Mouse (Mus musculus) lung, embryonic 16.5 days (tissue): ENCODE data around the gene Gm6812. TPM values are rescaled to one million over a fixed set of nuclear protein-coding genes. Genes with fewer than 3 reads are reported as not detected.
"Not testable (repeated sequence)": the region's sequence is repeated elsewhere in the genome, so short reads cannot be mapped to it uniquely, and the experiment has no call there.

ENCODE experiments used
- ATAC-seq: fragments of 200-750 bp; cut with Nextera tagmentation; 2 replicates; pipeline ENCODE4 v1.8.0; 2017; ENCODE audit warnings: low read depth, mild to moderate bottlenecking, moderate library complexity
- H3K27ac ChIP-seq: fragments of 300-500 bp; sonication (generic); 2 replicates; pipeline ENCODE4 v1.5.1; 2014; ENCODE audit warnings: mild to moderate bottlenecking, control low read depth, low read length
- H3K27me3 ChIP-seq: fragments of 300-500 bp; sonication (generic); 2 replicates; pipeline ENCODE4 v1.6.1; 2014; ENCODE audit warnings: low read depth, low read length, mixed read lengths; ENCODE audit not compliant: control insufficient read depth, insufficient read depth
- H3K36me3 ChIP-seq: fragments of 300-500 bp; sonication (generic); 2 replicates; pipeline ENCODE4 v1.6.1; 2014; ENCODE audit warnings: low read length; ENCODE audit not compliant: control insufficient read depth, insufficient read depth
- H3K4me1 ChIP-seq: fragments of 300-500 bp; sonication (generic); replicated peaks from 2 replicates; pipeline ENCODE4 v1.6.1; 2014; ENCODE audit warnings: low read length, mixed read lengths; ENCODE audit not compliant: control insufficient read depth, insufficient read depth
- H3K4me2 ChIP-seq: fragments of 300-500 bp; sonication (generic); 2 replicates; pipeline ENCODE4 v1.6.1; 2014; ENCODE audit warnings: low read depth, low read length, control low read depth
- H3K4me3 ChIP-seq: fragments of 300-500 bp; sonication (generic); 2 replicates; pipeline ENCODE4 v1.5.1; 2014; ENCODE audit warnings: mild to moderate bottlenecking, low read length, control low read depth
- H3K9ac ChIP-seq: fragments of 300-500 bp; sonication (generic); 2 replicates; pipeline ENCODE4 v1.6.1; 2014; ENCODE audit warnings: low read length, control low read depth
- H3K9me3 ChIP-seq: fragments of 300-500 bp; sonication (generic); 2 replicates; pipeline ENCODE4 v1.6.1; 2016; ENCODE audit warnings: low read length; ENCODE audit not compliant: control insufficient read depth
- WGBS: fragments of 180-500 bp; shearing (Covaris S2); extraction: QIAGEN DNeasy Blood & Tissue Kit; methylation state at CpG from one replicate; pipeline ENCODE4 v1.1.7; 2014; 5-methylcytosine and 5-hydroxymethylcytosine counted together
- polyA plus RNA-seq: library from polyadenylated mRNA; unstranded; fragments of >200 nt; fragmentation: Nextera tagmentation; extraction: Ambion mirVana; gene quantifications from 2 replicates; pipeline ENCODE4 v1.2.1, GENCODE M21; 2015

Gm6812 gene
- 0.33 TPM in 1 of 2 replicates, not detected in the other for polyA plus RNA-seq

GRCm38 (mm10) chrX:68892953-68893352, at the start of gene Gm6812:
TSS of gene Gm6812 (minus strand) at chrX:68893053.
- not testable (repeated sequence) for H3K4me1 ChIP-seq, H3K4me2 ChIP-seq, H3K4me3 ChIP-seq, H3K9me3 ChIP-seq, H3K27ac ChIP-seq, ATAC-seq, H3K9ac ChIP-seq, H3K36me3 ChIP-seq, H3K27me3 ChIP-seq
- 71% methylated on average over 3 of the region's 5 CpGs for WGBS

DNA sequence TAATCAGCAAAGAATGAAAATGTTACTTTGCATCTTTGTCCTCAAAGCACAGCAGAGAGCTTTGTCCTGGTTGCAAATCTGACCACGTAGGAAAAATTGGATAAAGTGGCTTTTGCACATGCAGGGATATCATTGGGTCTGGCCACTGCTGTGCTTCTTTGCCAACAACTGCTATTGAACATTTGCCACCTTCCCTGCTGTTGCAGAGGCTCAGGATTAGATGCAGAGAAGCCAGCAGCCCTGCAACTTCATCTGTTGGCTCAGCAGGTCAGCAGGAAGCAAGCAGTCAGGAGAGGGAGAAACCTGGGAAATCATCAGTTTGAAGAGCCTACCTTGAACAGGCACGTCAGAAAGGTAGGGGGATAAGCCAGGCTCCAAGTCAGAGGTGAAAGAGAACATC, 27.7 kb downstream of the Gm6812 start:
- WGBS: 31% methylated on average over 2 of the region's 2 CpGs
- Histone ChIP-seq H3K9ac (no peak overlapping the region), H3K4me3 (no peak overlapping the region), H3K4me1 (no peaks in the 10 kb centered on the region), H3K27me3 (no peaks in the 10 kb centered on the region), H3K4me2 (no peak overlapping the region), H3K9me3 (no peaks in the 10 kb centered on the region), H3K27ac (no peak overlapping the region), H3K36me3 (no peaks in the 10 kb centered on the region)
- ATAC-seq: no peak

Other genes with a start within 250 kb of the Gm6812 start
- gene Fmr1, start 214.5 kb downstream of the Gm6812 start, polyA plus RNA-seq: 52.4 and 53.5 TPM in 2 replicates
- 0.20 TPM in 1 of 2 replicates, not detected in the other for gene Fmr1nb, start 131.2 kb downstream of the Gm6812 start, polyA plus RNA-seq
- 4.4 and 5.3 TPM in 2 replicates for gene Gm14698, start 72.0 kb downstream of the Gm6812 start, polyA plus RNA-seq